Mouse (Mus musculus) thymus, postnatal 4 days (tissue): Measurements from ENCODE around the gene Zfpl1.

Experiments used
- DNase-seq: peaks from one replicate; pipeline ENCODE4 v3.0.0; 2021

Zfpl1 gene

DNA sequence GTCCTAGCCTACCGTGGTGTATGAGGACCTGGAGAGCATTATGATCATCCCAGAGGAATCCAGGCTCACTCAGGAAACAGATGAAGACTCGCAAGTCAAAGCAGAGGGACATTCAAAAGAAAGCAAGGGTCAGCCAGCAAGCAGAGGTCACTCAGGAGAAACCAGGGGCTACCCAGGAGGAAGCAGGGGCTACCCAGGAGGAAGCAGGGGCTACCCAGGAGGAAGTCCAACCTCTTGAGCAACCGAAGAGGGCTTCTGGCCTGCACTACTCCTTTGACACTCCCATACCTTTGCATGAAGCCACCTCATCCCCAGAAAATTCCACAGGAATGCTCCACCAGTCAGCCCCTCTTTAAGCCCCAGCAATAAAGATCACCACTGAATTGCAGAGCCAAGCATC is 13.1 kb upstream of the Zfpl1 start:
- DNase-seq = no peak

DNA sequence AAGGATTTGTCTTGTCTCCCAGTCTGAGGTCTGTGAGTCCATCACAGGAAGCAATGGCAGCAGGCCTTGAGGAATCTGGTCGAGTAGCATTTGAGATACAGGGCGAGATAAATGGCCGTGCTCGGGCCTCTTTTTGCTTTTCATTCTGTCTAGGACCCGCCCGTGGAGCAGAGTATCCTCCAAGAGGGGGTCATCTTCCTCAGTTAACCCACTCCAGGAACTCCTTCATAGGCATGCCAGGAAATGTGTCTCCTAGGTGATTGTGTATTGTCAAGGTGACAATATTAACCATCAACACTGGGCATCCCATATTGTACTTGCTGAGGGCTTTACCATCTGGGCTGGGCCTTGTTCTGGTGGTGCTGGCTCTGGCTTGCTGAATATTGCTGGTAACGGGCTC is 9.4 kb upstream of the Zfpl1 start, which contains the start of gene AC131692.1:
TSS of gene AC131692.1 (plus strand) at position 301 of the 400 bp plus-strand sequence.
- no peak for DNase-seq

DNA sequence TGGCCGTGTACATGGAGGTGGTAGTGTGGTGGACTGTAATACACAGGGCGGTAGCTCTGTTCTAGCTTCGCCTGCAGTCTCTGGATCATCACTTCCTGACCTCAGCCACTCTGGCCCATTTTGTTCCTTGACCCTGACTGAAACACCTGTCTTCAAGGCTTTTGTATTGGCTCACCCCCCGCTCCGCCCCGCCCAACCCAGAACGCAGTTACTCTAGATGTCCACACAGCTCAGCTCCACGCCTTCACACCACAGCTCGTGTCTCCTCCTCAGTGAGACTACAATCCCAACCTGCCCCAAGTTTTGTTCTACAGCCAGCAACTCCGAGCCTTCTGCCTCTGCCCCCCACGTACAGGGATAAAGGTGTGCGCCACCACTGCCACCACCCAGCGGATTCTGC is 4.1 kb upstream of the Zfpl1 start:
- no peak for DNase-seq

DNA sequence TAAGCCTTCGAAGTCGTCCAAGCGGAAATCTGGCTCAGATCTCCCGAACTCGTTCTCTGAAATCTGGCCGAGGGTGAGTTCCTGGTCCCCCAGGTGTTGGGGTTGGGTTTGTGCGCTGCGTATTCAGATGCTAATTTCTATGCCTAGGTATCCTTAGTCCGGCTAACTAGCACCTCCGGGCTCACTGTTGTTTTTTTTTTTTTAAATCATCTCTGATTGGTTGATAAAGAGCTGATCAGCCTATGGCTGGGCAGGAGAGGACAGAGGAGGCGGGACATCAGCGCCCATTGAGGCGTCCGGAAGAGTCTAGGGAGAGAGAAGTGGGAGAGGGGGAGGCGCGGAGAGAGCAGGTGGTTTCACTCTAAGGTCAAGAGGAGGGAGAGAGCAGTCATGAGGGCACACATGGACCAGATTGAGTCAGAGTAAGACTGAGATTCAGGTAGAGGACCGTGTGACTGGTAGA is 692 bp upstream of the Zfpl1 start:
- DNase-seq = peak; percentile 73

DNA sequence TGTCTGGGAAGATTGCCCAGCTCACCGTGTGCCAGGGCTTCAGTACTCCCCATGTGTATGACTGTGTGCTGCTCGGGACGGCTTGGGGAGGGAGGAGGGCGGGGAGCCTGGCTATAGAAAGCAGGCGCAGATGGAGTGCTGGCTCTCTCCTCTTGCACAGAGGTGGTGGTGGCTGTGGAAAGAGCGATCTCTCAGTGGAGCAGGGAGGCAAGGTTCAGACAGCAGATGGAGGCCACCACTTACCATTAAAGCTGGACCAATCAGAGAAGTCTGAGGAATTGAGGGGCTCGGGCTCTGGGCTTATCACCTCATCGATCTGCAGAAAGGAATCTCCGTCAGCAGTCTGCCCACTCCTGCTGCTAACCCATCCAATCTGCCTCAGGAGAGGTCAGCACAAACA is 2.6 kb downstream of the Zfpl1 start, which contains the start of gene Gm28374:
TSS of gene Gm28374 (minus strand) at position 101 of the 400 bp plus-strand sequence.
- no peak for DNase-seq

DNA sequence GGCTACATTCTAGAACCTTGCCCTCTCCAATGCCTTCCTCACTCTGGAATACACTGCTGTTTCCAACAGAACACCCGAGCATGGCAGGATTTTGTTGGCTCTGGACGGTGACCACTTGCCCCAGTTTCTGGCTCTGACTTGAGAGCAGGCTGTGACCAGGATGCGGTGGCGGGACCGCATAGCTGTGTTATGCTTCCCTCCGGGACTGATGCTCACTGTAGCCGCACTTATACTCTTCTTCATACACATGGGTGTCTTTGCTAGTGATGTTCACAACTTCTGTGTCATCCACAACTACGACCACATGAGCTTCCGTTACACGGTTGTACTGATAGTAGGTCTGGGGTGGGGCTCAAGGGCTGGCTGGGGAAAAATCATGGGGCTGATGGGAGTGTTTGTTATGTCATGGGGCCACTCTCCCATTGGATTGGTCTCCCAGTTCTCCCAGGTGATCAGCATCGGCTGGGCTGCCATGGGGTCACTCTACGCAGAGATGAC is 4.7 kb downstream of the Zfpl1 start, which contains the start of gene Tmem262:
TSS of gene Tmem262 (plus strand) at position 51 of the 498 bp plus-strand sequence.
- no peak for DNase-seq

DNA sequence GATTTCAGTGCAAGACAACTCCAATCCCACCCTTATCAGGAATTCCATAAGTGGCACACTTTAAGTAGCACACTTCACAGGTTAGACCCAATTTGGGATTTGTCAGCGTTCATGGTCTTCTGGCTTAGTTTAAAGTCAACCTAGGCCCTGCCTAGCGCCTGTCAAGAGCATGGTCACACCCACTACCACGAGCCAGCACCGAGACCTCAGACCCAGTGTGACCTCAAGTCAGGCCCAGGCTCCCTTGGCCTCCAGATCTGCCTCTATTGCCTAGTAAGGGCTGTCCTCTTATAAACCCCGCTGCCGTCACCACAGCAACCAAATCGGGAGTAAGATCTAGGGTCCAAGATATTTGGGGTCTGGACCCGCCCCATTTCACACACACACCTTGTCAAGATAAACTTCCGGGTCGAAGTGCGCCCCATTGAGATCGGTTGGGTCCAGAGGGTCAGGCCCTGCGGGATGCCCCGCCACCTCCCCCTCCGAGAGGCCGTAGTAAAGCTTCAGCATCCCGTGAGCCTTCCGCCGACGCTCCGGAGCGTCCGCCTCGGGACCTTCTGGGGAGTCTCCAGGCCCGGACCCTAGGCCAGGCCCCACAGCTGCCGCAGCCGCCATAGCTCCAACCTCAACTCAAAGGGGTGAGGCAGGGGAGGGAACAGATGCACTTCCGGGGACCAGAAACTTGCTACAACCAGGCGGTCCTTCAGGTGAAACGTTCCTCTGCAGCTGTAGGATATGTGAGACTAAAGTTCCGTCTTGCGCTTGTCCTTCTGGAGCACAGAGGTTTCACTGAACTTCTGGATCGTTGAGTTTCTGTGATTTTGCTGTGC is 8.0 kb downstream of the Zfpl1 start, which contains the start of gene Vps51:
TSS of gene Vps51 (minus strand) at position 668 of the 830 bp plus-strand sequence.
- DNase-seq = peak; percentile 86

DNA sequence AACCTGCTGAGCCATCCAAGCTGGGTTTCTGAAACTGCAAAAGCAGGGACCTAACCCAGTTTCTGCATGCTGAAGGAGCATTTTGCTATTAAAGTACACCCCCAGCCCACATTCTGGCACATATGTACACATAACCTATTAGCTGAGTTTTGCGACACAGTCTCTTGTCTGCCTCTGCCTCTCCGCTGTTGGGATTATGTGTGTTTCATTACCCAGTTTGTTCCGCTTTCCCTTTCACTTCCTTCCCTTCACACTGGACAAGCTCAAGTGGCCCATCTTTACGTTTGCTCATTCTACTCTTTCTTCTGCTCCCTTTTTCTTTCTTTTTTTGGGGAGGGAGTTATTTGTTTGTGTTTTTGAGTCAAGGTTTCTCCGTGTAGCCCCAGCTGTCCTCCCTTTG is 10.9 kb downstream of the Zfpl1 start:
- DNase-seq = no peak

DNA sequence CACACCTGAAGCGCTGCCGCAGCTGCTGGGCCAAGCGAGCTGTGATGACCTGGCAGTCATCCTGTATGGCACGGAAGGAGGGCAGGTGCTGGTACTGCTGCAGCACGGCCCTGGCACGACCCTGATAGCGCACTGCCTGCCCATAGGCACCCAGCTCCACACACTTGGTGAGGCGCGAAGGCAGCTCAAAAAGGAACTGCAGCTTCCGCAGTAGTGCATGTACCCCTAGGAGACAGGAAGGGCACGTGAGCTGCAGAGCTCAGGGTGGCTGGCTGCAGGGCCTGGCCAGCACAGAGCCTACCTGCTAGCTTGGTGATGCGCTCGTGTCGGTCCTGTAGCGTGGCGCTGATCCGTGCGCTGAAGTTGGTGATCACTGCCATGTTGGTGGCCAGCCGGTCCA is 13.5 kb downstream of the Zfpl1 start:
- no peak for DNase-seq

DNA sequence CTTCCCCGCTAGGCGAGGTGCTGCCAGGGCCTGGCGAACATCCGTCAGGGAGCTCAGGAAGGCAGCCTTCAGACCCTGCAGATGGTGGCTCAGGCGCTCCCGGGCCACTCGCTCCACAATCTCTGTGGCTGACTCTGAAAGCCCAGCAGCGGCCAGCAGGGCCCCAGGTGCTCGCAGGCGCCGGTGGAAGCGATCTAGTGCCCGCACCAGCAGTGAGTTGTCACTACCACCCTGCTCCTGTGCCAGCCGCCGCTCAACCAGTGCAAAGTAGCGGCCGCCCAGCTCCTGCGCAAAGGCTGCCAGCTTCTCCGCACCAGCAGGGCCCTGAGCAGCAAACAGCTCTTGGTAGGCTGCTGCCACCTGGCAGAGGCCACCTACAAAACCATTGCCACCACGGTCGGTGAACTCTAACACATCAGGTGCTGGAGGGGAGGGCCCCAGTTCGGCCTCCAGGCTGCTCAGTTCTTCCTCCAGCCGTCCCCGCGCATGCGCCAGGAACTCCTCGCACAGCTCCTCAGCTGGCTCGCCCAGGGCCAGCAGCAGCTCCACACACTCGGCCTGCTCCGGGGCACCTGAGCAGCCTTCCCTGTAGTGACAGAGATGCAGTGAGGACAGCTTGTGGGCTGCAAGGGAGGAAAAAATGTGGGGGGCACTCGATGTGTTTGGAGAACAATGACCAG is 14.0 kb downstream of the Zfpl1 start:
- DNase-seq = peak; percentile 19

DNA sequence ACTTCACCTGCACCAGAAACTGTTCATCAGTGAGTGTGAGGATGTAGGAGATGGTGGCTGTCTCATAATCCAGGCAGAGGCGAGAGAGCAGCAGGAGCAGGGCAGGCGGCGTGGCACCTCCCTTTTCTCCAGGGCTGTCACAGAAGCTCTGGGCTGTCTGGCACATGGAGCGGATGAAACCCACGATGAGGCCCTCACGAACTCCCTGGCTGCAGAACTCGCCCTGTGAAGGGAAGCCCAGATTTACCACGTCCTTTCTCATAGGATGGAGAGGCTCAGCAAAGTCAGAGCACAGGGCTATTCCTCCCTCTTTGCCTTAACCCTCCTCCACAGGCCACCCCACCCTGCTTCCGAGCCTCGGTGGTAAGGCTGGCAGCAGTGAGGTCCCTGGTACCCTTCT is 14.9 kb downstream of the Zfpl1 start:
- DNase-seq = no peak

DNA sequence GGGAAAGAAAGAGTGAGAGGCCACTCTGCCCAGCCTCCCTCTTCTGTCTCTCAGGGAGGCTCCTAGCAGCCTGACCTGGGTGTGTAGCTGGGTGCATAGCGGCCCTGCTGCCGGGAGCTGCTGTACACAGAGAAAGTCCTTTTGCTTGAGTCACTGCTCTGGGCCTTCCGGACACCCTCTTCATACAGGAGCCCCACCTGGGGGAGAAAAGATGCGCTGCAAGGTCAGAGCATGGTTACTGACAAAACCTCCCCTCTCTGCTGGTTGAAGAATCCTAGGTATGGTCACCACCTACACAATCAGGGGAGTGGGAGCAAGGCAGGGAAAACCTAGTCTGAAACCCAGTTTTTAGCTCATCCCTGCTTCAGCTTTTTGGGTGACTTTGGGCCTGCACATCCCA is 15.8 kb downstream of the Zfpl1 start:
- DNase-seq = peak; percentile 77

DNA sequence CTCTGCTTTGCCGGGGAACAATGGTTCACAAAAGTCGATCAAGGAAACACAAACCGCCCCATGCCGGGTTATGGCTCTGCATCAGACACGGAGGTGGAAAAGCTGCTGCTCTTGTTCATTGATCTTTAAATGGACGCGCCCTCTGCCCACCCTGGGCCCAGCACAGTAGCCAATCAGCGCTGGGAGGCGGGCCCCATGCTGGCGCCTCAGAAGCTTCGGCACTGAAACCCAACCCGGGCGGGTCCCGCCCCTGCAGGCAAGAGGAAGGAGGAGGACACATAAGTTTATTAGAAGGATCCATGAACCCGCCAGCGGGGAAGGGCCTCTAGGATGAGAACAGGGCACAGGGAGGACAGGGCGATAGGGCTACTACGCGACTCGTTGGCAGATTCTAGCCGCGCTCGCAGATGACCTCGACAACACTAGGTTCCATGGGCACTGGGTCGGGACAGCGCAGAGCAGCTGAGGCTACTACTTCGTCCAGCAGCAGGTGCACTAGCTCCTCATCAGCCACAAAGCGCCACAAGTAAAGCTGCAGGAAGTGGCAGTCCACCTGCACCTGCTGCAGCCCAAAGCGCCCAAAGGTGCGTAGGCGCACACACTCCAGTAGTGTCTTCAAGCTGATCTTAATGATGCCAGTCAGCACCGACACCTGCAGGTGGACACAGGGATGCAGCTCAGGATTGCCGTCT is 16.9 kb downstream of the Zfpl1 start, which contains the start of gene Tm7sf2:
TSS of gene Tm7sf2 (minus strand) at position 650 of the 692 bp plus-strand sequence.
- DNase-seq = peak; percentile 89

DNA sequence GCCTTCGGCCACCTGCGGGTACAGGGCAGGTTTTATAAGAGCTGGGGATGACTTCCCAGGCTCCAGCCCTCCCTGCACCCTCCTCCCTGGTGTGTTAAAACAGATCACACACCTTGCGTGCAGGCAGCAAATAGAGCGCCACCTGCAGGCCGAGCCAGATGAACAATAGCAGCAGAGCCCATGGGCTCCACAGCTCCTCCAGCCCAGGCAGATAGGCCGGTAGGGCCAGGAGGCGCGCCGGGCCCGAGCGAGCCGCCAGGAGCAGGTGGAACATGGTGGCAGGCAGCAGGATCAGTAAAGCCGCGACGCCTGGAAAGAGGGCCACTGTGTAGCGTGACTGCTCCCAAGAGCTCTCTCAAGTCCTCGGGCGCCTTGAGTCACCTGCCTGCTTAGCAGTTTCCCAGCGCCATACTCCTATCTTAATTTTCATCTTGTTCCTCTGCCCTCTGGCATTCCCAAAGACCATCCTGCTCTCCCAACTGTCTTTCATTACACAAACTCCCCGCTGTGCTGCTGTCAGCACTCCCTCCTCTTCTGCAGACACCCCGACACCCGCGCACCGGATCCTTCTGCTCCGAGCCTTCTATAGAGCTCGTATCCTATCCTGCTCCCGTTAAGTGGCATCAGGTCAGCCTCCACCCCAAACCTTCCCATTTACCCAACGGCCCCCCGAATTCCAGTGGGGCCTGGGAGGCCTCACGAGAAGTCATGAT is 17.6 kb downstream of the Zfpl1 start:
- DNase-seq = peak; percentile 96

DNA sequence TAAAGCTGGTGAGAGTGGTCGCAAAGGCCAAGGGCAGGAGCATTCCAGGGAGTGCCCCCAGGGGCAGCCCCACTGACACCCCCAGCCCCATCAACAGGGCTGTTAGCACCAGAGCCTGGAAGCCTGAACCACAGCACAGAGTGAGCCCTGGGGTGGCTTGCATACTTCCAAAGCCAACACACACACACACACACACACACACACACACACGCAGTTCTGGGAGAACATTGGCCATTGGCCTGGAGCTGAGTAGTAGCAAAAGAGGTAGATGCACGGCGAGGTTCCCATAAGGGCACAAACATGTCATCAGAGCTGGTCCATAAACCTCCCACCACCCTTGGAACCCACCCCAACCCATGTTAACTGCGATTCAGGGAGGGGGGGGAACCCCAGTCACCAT is 18.2 kb downstream of the Zfpl1 start:
- no peak for DNase-seq

DNA sequence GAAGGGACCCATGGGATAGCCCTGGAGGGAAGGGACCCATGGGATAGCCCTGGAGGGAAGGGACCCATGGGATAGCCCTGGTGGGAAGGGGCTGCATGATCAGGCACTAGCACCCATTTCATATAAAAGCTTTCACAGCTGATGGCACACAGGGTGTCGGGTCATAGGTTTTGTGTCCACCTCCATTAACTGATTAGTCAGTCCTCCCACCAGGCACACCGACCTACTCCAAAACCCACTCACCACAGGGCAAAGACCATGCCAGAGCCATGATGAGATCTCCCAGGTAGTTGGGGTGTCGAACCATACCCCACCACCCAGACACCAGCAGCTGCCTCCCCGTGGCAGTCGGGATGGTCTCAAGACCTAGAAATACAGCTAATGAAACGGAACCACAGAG is 21.7 kb downstream of the Zfpl1 start:
- no peak for DNase-seq

DNA sequence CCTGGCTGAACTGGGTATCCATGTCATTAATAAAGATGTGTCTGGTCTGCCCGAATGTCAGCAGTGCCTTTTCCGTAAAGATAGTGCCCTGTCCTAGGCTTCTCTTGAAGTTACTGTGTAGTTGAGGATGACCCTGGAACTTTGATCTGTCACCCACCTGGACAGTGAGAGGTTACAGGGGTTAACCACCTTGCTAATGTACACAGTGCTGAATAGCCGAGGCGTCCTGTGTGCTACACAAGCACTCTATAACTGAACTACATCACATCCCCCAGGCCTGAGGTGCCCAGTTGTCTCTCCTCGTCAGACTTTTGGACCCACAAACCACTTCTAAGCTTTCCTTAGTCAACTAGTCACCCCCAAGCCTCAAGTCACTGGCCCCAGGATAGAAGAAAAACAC is 22.3 kb downstream of the Zfpl1 start:
- no peak for DNase-seq

DNA sequence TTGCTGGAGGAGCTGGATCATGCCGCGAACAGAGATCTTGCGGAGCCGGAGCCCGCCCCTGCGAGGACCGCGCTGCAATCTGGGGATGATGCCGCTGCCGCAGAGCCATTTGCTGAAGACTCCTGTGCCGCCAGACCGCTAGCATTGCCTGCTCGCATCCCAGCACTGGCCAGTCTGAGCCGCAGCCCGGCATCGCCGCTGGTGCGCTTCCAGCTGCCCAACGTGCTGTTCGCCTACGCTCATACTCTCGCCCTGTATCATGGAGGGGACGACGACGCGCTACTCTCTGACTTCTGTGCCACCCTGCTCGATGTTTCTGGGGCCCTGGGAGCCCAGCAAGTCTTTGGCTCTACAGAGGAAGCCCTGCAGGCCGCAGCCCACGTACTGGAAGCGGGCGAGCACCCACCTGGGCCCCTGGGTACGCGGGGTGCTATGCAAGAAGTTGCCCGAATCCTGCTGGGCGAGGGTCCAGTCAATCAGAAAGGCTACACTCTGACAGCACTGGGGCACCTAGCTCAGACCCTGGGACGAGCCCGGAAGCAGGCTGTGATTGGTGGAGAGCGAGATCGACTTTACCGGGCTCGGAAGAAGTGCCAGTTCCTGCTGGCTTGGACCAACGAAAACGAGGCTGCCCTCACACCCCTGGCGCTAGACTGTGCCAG is 23.0 kb downstream of the Zfpl1 start:
- peak; percentile 77 for DNase-seq

DNA sequence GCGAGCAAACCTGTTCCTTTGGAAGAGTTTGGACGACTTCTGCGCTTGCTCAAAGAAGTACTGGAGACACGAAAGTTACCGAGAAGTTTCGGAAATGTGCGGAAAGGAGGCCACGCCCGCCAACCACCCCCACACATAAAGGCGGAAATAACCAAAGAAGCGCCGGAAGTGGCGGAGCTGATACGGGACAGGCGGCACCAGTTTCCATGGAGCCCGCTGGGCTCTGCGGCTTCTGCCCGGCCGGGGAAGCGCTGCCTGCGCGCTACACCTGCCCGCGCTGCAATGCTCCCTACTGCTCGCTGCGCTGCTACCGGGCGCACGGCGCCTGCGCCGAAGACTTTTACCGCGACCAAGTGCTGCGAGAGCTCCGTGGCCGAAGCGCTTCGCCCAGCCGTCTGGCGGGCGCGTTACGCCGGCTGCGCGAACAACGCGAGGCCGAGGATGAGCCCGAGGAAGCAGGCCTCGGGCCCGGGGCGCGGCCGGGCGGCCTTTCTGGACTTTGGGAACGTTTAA is 23.7 kb downstream of the Zfpl1 start, which contains the start of gene Znhit2:
TSS of gene Znhit2 (plus strand) at position 172 of the 513 bp plus-strand sequence.
- peak; percentile 92 for DNase-seq

DNA sequence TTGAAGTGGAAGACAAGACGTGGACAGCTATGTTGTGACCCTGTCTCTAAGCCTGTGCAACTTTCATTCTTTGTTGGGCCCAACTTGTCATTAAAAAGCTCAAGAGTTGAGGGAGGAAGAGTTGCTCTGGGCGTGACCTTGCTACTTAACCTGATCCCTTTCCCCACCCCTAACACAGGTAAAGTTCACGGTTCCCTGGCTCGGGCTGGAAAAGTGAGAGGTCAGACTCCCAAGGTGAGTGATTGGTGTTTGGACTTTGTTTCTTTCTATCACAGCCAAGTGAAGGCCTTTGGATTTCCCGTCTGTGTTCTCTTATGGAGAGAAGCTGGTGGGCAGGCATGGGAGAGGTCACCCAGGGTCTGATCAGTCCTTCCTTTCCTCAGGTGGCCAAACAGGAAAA is 25.8 kb downstream of the Zfpl1 start:
- no peak for DNase-seq

DNA sequence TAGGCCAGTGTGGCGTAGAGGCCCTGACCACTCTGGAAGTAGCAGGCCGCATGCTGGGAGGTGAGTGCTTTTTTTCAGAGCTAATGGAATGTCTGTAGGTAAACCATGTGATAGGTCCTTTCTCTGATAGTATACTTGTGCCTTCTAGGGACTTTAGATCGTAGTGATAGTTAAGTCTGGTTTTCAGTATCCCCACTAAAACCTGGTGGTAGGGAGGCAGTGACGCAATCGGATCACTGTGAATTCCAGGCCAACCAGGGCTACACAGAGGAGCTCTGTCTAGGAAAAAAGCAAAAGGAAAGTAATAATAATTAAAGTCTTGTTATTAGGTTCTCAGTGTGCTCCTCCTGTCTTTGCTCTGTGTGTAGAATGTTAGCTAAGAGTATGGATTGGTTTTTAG is 26.2 kb downstream of the Zfpl1 start:
- no peak for DNase-seq
